Mouse (Mus musculus) C2C12 (cell line): Measurements from ENCODE around the gene Myh9. TPM values are rescaled to one million over a fixed set of nuclear protein-coding genes. Genes with fewer than 3 reads are reported as not detected.

Source experiments
- H3K27me3 ChIP-seq: one replicate; pipeline ENCODE4 v1.6.1; 2011; ENCODE audit not compliant: control insufficient read depth, insufficient read depth, insufficient read length
- H3K36me3 ChIP-seq: one replicate; pipeline ENCODE4 v1.6.1; 2011; ENCODE audit not compliant: control insufficient read depth, insufficient read depth
- H3K4me3 ChIP-seq: one replicate; pipeline ENCODE4 v1.5.1; 2011; ENCODE audit warnings: mild to moderate bottlenecking, control low read depth; ENCODE audit not compliant: poor library complexity, insufficient read depth, severe bottlenecking
- H3K79me2 ChIP-seq: one replicate; pipeline ENCODE4 v1.6.1; 2011; ENCODE audit not compliant: control insufficient read depth, insufficient read depth
- H3K79me3 ChIP-seq: one replicate; pipeline ENCODE4 v1.6.1; 2011; ENCODE audit warnings: low read depth, control low read depth
- H3ac ChIP-seq: one replicate; pipeline ENCODE3; 2011; ENCODE audit warnings: low read depth; ENCODE audit not compliant: control insufficient read depth, insufficient read length
- CEBPB ChIP-seq: IDR thresholded peaks from one replicate; pipeline ENCODE4 v1.6.1; 2011; ENCODE audit warnings: low read depth, mild to moderate bottlenecking, control low read depth, moderate library complexity
- CTCF ChIP-seq: IDR thresholded peaks from one replicate; pipeline ENCODE4 v1.5.1; 2011; ENCODE audit not compliant: control insufficient read depth, insufficient read depth, insufficient read length
- FOSL1 ChIP-seq: IDR thresholded peaks from one replicate; pipeline ENCODE4 v1.8.0; 2011; ENCODE audit warnings: mild to moderate bottlenecking, low read length; ENCODE audit not compliant: poor library complexity, insufficient read depth, severe bottlenecking
- MAX ChIP-seq: IDR thresholded peaks from one replicate; pipeline ENCODE4 v1.6.1; 2011; ENCODE audit warnings: mild to moderate bottlenecking, control low read depth
- MYOD1 ChIP-seq: IDR thresholded peaks from one replicate; pipeline ENCODE4 v1.6.1; 2011; ENCODE audit warnings: low read depth; ENCODE audit not compliant: control insufficient read depth, insufficient read length
- MYOG ChIP-seq: IDR thresholded peaks from one replicate; pipeline ENCODE4 v1.6.1; 2011; ENCODE audit not compliant: control insufficient read depth, insufficient read length; ENCODE audit errors: extremely low read depth
- USF1 ChIP-seq: IDR thresholded peaks from one replicate; pipeline ENCODE4 v1.6.1; 2011; ENCODE audit warnings: low read depth, mild to moderate bottlenecking, control low read depth, moderate library complexity
- polyA plus RNA-seq: library from polyadenylated mRNA; unstranded; fragments of >200 nt; fragmentation: generic; extraction: Trizol; gene quantifications from one replicate; pipeline ENCODE4 v1.2.1, GENCODE M21; 2012; ENCODE audit warnings: missing spikeins

Myh9 gene
- polyA plus RNA-seq, 1 experiment, result 580 TPM

- Histone ChIP-seq H3K27me3 (no peaks in the 10 kb centered on the region), H3K36me3 (peaks cover 29% of the 10 kb centered on the region), H3K4me3 (no peak within 1 kb of the TSS), H3ac (no peak within 1 kb of the TSS), H3K79me2 (no peaks in the 10 kb centered on the region), H3K79me3 (no peaks in the 10 kb centered on the region)
- TF ChIP-seq CTCF, result peak; percentile 96
- TF ChIP-seq MAX, result no peak
- no peak for TF ChIP-seq MYOD1
Measured at GRCm38 (mm10) chr15:77756848-77757247, 85.1 kb downstream of the Myh9 start, which contains the start of gene Apol8. Apol8 (minus strand) TSS chr15:77757003.

DNA sequence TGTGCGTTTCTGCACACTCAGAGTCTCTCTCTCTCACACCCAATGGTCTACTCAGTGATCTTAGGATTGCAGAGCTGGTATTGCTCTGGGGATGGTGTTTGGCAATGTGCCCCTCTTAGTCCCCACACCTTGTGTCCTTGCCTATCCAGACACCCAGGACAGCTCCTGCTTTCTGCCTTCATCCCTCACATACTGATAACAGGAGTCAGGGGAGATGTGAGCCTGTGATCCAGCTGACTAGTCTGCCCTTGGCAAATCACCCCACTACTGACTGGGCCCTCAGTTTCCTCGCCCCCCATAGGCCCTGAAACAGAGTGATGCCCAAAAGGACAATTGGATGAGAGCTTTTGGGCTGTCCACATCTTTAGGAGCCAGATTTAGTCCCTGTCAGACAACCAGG lies 85.9 kb downstream of the Myh9 start:
- no peak overlapping the region for H3K4me3 ChIP-seq
- H3K27me3 ChIP-seq, result no peaks in the 10 kb centered on the region
- TF ChIP-seq MYOG (no peak), CEBPB (no peak), MYOD1 (no peak), FOSL1 (no peak), MAX (no peak), USF1 (no peak), CTCF (no peak)
- H3K79me2 ChIP-seq, result no peaks in the 10 kb centered on the region
- no peaks in the 10 kb centered on the region for H3K79me3 ChIP-seq
- no peak overlapping the region for H3ac ChIP-seq
- H3K36me3 ChIP-seq, result peaks cover 21% of the 10 kb centered on the region

DNA sequence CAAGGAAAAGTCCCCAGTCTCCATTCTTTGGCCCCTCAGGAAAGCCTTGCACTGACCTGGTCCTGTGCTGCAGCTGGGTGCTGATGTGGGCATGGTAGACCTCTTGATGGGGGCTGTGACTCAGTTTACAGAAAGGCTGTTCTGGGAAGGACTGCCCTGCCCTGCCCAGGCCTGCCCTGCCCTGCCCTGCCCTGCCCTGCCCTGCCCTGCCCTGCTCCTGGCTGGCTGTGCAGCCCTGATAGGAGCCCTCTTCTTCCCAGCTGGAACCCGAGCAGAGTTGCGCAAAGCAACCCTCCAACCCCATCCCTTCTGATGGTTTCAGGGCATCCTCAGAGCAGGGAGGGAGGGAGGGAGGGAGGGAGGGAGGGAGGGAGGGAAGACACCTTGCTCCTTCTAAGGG lies 86.8 kb downstream of the Myh9 start:
- H3K79me2 ChIP-seq, result no peaks in the 10 kb centered on the region
- no peak overlapping the region for H3K4me3 ChIP-seq
- H3K36me3 ChIP-seq, result peaks cover 12% of the 10 kb centered on the region
- TF ChIP-seq CEBPB (peak; percentile 66), MYOD1 (no peak)
- no peak overlapping the region for H3ac ChIP-seq
- no peaks in the 10 kb centered on the region for H3K27me3 ChIP-seq
- H3K79me3 ChIP-seq, result no peaks in the 10 kb centered on the region

GRCm38 (mm10) chr15:77752443-77752842 lies 89.5 kb downstream of the Myh9 start:
- Histone ChIP-seq H3K36me3 (peaks cover 3% of the 10 kb centered on the region), H3K79me2 (no peaks in the 10 kb centered on the region), H3K4me3 (no peak overlapping the region), H3ac (no peak overlapping the region), H3K27me3 (no peaks in the 10 kb centered on the region), H3K79me3 (no peaks in the 10 kb centered on the region)
- no peak for TF ChIP-seq MYOD1
- no peak for TF ChIP-seq CEBPB
- TF ChIP-seq USF1, result no peak
- TF ChIP-seq CTCF, result no peak
- no peak for TF ChIP-seq MAX
- no peak for TF ChIP-seq FOSL1
- no peak for TF ChIP-seq MYOG

DNA sequence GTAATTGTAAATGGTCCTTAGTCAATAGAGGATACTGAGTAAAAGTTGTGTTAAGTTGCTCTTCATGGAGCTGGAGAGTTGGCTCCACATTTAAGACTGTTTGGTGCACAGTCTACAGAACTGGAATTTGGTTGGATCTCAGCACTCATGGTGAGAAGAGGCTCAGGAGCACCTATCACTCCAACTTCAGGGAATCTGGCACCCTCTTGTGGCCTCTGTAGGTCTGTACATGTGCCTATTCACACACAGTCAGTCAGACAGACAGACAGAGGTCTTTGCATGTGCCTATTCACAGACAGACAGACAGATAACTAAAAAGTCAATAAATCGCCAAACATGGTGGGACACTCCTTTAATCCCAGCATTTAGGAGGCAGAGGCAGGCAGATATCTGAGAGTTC lies 91.5 kb downstream of the Myh9 start:
- Histone ChIP-seq H3K79me2 (no peaks in the 10 kb centered on the region), H3K4me3 (no peak overlapping the region), H3K36me3 (peaks cover 3% of the 10 kb centered on the region), H3K79me3 (no peaks in the 10 kb centered on the region), H3ac (no peak overlapping the region), H3K27me3 (no peaks in the 10 kb centered on the region)
- TF ChIP-seq FOSL1 (no peak), MAX (peak; percentile 94), MYOG (no peak), CEBPB (no peak), CTCF (peak; percentile 86), MYOD1 (no peak), USF1 (peak; percentile 20)

DNA sequence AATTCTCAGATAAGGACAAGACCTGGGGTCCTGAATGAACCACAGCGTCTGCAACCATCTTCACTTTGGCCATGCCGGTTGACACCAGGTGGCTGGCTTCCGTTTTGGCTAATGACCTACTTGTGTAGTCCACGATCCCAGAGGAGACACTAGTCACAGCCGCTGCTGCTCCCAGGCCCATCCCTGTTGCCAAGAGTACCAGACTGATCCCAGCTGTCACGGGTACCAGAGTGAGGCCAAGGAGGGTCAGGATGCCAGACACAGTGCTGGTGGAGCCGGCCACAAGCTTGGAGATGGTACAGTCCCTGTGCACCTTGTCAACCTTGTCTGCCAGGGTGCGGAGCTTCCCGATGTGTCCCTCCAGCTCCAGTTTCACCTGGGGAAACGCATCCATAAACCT lies 92.3 kb downstream of the Myh9 start:
- H3ac ChIP-seq, result no peak overlapping the region
- H3K36me3 ChIP-seq, result peaks cover 3% of the 10 kb centered on the region
- no peaks in the 10 kb centered on the region for H3K27me3 ChIP-seq
- H3K79me2 ChIP-seq, result no peaks in the 10 kb centered on the region
- H3K79me3 ChIP-seq, result no peaks in the 10 kb centered on the region
- H3K4me3 ChIP-seq, result no peak overlapping the region
- no peak for TF ChIP-seq MYOD1
- no peak for TF ChIP-seq CEBPB
- no peak for TF ChIP-seq CTCF
- TF ChIP-seq MAX, result no peak
- no peak for TF ChIP-seq FOSL1
- TF ChIP-seq MYOG, result no peak
- no peak for TF ChIP-seq USF1
